Mouse (Mus musculus) intestine, embryonic 14.5 days (tissue): Measurements from ENCODE around the gene Slc39a7. TPM values are rescaled to one million over a fixed set of nuclear protein-coding genes. Genes with fewer than 3 reads are reported as not detected.

Source experiments
- ATAC-seq: fragments of 200-750 bp; cut with Nextera tagmentation; replicated peaks from 2 replicates; pipeline ENCODE4 v1.8.0; 2017; ENCODE audit warnings: low read depth, moderate number of reproducible peaks, moderate TSS enrichment, moderate library complexity; ENCODE audit not compliant: low FRiP score, low TSS enrichment
- DNase-seq: peaks from one replicate; pipeline ENCODE4 v3.0.0-alpha.2; 2018; ENCODE audit warnings: low spot score
- H3K27ac ChIP-seq: fragments of 300-500 bp; sonication (generic); 2 replicates; pipeline ENCODE4 v1.5.1; 2014; ENCODE audit warnings: low read depth, mild to moderate bottlenecking, control low read depth
- H3K27me3 ChIP-seq: fragments of 300-500 bp; sonication (generic); replicated peaks from 2 replicates; pipeline ENCODE4 v1.6.1; 2014; ENCODE audit warnings: low read length, control low read depth; ENCODE audit not compliant: control insufficient read depth, insufficient read depth
- H3K36me3 ChIP-seq: fragments of 300-500 bp; sonication (generic); 2 replicates; pipeline ENCODE4 v1.6.1; 2014; ENCODE audit warnings: low read length, control low read depth; ENCODE audit not compliant: control insufficient read depth, insufficient read depth
- H3K4me1 ChIP-seq: fragments of 300-500 bp; sonication (generic); replicated peaks from 2 replicates; pipeline ENCODE4 v1.6.1; 2014; ENCODE audit warnings: low read length, control low read depth, mixed read lengths; ENCODE audit not compliant: control insufficient read depth, insufficient read depth
- H3K4me2 ChIP-seq: fragments of 300-500 bp; sonication (generic); 2 replicates; pipeline ENCODE4 v1.6.1; 2014; ENCODE audit warnings: low read length
- H3K4me3 ChIP-seq: fragments of 300-500 bp; sonication (generic); 2 replicates; pipeline ENCODE4 v1.5.1; 2014; ENCODE audit warnings: low read depth, low read length, control low read depth, mixed read lengths
- H3K9ac ChIP-seq: fragments of 300-500 bp; sonication (generic); 2 replicates; pipeline ENCODE4 v1.6.1; 2014; ENCODE audit warnings: mild to moderate bottlenecking, low read length
- H3K9me3 ChIP-seq: fragments of 300-500 bp; sonication (generic); 2 replicates; pipeline ENCODE4 v1.6.1; 2016; ENCODE audit warnings: low read length, control low read depth; ENCODE audit not compliant: control insufficient read depth
- WGBS: fragments of 180-500 bp; shearing (Covaris S2); extraction: QIAGEN DNeasy Blood & Tissue Kit; methylation state at CpG from one replicate; pipeline ENCODE4 v1.1.7; 2014; 5-methylcytosine and 5-hydroxymethylcytosine counted together
- polyA plus RNA-seq: library from polyadenylated mRNA; unstranded; fragments of >200 nt; fragmentation: Nextera tagmentation; extraction: Ambion mirVana; gene quantifications from 2 replicates; pipeline ENCODE4 v1.2.1, GENCODE M21; 2014

Slc39a7 gene
- 86.4 and 89.5 TPM in 2 replicates for polyA plus RNA-seq

DNA sequence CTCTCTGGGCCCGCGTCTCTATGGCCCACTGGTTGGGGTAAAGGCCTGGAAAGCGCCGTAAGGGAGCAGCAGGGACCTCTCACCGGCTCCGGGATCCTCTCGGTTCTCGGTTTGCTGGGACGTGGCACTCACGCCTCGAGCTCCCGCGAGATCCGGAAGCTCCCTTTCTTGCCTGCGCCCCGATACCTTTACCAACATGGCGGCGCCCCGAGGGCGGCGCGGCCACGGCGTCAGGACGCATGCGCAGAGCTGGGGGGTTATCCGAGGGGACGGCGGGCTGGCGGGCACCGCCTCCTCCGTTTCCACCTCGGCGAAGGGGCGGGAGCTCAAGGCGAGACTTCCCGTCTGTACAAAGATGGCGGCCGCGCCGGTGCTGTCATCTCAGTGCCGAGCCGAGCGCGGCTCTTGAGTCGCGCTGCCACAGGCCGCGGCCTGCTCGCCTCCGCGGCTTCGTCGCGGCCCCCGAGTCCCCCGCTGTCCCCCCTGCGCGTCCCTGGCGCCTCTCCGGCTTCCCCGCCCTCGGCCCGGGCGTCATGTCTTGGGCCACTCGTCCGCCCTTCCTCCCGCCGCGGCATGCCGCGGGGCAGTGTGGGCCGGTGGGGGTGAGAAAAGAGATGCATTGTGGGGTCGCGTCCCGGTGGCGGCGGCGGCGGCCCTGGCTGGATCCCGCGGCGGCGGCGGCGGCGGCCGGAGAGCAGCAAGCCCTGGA, at the start of gene Slc39a7, which contains the start of gene Rxrb:
Slc39a7 (minus strand) TSS at position 218 of the 709 bp plus-strand sequence.
Rxrb (plus strand) TSS at position 348 of the 709 bp plus-strand sequence.
- H3K36me3 ChIP-seq, result peaks cover 51% of the 10 kb centered on the region
- DNase-seq (peak; percentile 99), ATAC-seq (peak; percentile 77)
- H3K27me3 ChIP-seq, result no peaks in the 10 kb centered on the region
- H3K9me3 ChIP-seq, result no peaks in the 10 kb centered on the region
- H3K9ac ChIP-seq, result peak within 1 kb of the TSS; percentile 93
- H3K4me1 ChIP-seq, result peaks cover 42% of the 10 kb centered on the region
- under 1% methylated on average over 71 of the region's 88 CpGs for WGBS
- peak within 1 kb of the TSS; percentile 93 for H3K27ac ChIP-seq
- peak within 1 kb of the TSS; percentile 82 for H3K4me2 ChIP-seq
- H3K4me3 ChIP-seq, result peak within 1 kb of the TSS; percentile 96

DNA sequence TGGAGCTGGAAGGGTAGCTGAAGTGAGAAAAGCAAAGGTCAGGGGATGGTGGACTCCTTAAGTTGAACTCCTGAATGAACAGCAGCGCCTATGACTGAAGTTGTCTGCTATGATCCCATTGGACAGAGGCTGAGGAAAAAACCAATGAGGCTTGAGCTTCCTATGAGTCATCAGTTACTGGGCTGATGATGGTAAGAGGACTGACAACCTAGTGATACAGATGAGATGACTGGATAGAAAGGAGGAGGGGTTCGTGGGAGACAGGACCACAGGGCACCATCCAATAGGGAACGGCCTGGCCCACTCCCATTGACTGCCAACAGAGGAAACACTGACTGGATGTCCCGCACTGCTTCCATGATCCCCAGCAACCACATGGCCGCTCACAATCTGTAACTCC, 48.1 kb upstream of the Slc39a7 start:
- no peak overlapping the region for H3K27ac ChIP-seq
- ATAC-seq (peak; percentile 74), DNase-seq (peak; percentile 55)
- H3K9ac ChIP-seq, result no peak overlapping the region
- H3K9me3 ChIP-seq, result 0 out of 2 replicates have a peak, but pooled peaks cover 3% of the 10 kb centered on the region
- no peak overlapping the region for H3K4me2 ChIP-seq
- H3K27me3 ChIP-seq, result peaks cover 22% of the 10 kb centered on the region
- no peaks in the 10 kb centered on the region for H3K36me3 ChIP-seq
- no peak overlapping the region for H3K4me3 ChIP-seq
- H3K4me1 ChIP-seq, result no peaks in the 10 kb centered on the region
- WGBS, result 19% methylated on average over 5 of the region's 5 CpGs

DNA sequence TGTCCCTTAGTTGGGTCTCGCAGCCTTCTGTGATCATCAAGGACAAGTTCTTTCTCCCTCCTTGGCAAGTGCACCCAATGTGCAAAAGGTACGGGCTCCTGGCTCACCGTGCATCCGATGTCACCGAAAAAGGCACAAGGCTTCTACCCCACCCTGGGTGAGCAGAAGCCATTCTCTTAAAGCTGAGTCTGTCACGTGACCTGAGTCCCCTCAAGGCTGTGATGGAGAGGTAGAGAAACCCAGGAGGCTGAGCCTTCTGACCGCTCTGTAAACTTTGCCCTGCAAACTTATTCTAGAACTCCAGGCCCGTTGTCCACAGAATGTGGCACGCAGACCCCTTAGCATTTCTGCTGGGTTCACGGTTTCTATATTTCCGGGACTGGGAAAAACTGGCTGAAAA, 47.5 kb upstream of the Slc39a7 start:
- Histone ChIP-seq H3K27ac (no peak overlapping the region), H3K27me3 (peaks cover 22% of the 10 kb centered on the region), H3K4me1 (no peaks in the 10 kb centered on the region), H3K9ac (no peak overlapping the region), H3K36me3 (no peaks in the 10 kb centered on the region), H3K4me3 (no peak overlapping the region), H3K4me2 (no peak overlapping the region), H3K9me3 (0 out of 2 replicates have a peak, but pooled peaks cover 3% of the 10 kb centered on the region)
- 88% methylated on average over 11 of the region's 11 CpGs for WGBS
- no peak for ATAC-seq
- no peak for DNase-seq

DNA sequence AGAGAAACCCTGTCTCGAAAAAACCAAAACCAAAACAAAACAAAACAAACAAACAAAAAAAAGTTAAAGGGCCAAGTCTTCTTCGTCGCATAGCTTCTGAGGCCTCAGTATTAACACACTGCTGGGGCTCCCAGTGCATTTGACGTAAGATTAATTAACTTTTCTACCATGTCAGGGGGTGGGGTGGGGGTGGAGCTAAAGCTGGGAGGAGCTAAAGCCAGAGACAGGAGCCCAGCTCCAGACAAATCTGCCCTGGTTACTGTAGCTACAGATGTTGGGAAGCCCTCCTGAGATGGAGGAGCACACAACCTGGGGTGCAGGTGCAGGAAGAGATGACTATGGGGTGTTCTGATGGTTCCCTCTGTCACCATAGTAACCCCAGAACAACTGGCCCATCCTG, 46.7 kb upstream of the Slc39a7 start:
- Histone ChIP-seq H3K9ac (no peak overlapping the region), H3K4me3 (no peak overlapping the region), H3K9me3 (0 out of 2 replicates have a peak, but pooled peaks cover 3% of the 10 kb centered on the region), H3K27ac (no peak overlapping the region), H3K4me2 (no peak overlapping the region), H3K4me1 (no peaks in the 10 kb centered on the region), H3K36me3 (no peaks in the 10 kb centered on the region), H3K27me3 (peaks cover 22% of the 10 kb centered on the region)
- WGBS, result 69% methylated on average over 4 of the region's 4 CpGs
- ATAC-seq, result no peak
- DNase-seq, result no peak

DNA sequence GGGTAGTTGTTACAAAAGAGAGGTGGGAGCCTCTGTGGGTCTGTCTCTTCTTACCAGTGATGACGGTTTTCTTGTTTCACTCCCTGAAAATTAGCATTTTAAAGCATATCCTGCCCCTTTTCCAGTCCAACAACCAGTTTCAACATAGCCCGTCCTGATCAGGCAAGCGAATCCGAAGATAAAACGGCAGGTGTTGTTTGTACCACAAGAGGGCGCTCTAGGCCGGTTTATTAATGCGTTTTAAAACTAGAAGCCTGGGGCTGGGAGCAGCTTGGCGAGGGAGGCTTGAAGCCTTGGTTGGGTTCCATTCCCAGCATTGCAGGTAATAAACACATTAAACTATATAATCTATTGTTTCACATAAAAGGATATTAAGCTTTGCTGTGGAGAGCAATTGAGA, 46.1 kb upstream of the Slc39a7 start:
- no peaks in the 10 kb centered on the region for H3K36me3 ChIP-seq
- no peaks in the 10 kb centered on the region for H3K4me1 ChIP-seq
- H3K4me2 ChIP-seq, result no peak overlapping the region
- H3K27ac ChIP-seq, result no peak overlapping the region
- no peak for ATAC-seq
- WGBS, result 1% methylated on average over 9 of the region's 9 CpGs
- no peak overlapping the region for H3K4me3 ChIP-seq
- DNase-seq, result peak; percentile 90
- H3K27me3 ChIP-seq, result peaks cover 22% of the 10 kb centered on the region
- H3K9ac ChIP-seq, result no peak overlapping the region
- 0 out of 2 replicates have a peak, but pooled peaks cover 3% of the 10 kb centered on the region for H3K9me3 ChIP-seq

DNA sequence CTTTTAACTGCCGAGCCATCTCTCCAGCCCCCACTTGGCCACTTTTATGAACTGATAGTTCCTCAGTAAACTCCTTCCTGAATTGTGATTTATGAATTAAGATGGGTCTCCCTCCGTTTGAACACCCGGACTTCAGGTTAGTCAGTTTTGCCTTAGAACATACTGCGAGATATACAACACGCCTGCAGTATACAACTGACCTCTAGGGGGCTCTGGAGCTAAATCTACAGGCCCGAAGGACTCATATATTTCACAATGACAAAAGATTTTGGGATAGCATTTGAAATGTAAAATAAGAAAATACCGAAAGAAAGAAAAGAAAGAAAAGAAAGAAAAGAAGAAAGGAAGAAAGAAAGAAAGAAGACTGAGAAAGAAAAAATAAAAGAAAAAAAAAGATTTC, 43.8 kb upstream of the Slc39a7 start:
- DNase-seq (peak; percentile 82), ATAC-seq (no peak)
- Histone ChIP-seq H3K36me3 (no peaks in the 10 kb centered on the region), H3K9me3 (no peaks in the 10 kb centered on the region), H3K9ac (no peak overlapping the region), H3K27me3 (peaks cover 22% of the 10 kb centered on the region), H3K4me2 (no peak overlapping the region), H3K4me1 (no peaks in the 10 kb centered on the region), H3K4me3 (no peak overlapping the region), H3K27ac (no peak overlapping the region)
- WGBS, result 47% methylated on average over 7 of the region's 7 CpGs

DNA sequence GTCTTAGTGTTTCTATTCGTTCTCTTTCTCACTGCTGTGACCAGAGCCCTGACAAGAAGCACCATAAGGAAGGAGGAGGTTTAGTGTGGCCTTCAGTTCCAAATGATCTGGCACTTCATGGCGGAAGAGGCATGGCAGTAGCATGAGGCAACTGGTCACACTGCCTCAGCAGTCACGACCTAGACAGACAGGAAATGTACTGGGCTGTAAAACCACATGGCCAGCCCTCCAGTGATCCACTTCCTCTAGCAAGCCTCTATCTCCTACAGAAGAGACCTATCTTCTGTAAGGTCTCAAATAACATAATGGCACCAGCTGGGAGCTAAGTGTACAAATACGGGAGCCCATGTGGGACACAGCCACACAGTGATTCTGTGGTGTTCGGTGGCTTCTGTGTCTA, 40.6 kb upstream of the Slc39a7 start:
- 73% methylated on average over 5 of the region's 5 CpGs for WGBS
- no peak for ATAC-seq

DNA sequence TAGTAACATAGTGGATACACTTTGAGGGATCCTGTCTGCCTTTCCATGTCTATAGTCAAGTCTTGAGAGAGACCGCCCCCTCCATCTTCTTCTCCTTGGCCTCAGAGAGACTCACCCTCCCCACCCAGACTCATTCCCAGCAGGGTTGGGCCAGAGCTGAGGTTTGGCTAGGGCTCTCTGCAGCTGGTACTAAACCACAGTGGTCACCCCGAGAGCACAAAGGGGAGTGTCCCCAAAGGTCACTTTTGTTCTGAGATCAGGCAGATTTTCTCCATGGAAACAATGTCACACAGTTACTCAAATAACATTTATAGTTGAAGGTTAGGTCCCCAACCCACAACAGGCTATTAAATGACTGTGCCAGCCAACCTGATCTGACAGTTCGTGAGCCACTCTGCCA, 37.4 kb upstream of the Slc39a7 start:
- Histone ChIP-seq H3K27ac (no peak overlapping the region), H3K4me1 (no peaks in the 10 kb centered on the region), H3K36me3 (no peaks in the 10 kb centered on the region), H3K4me2 (no peak overlapping the region), H3K9ac (no peak overlapping the region), H3K27me3 (no peaks in the 10 kb centered on the region), H3K9me3 (no peaks in the 10 kb centered on the region), H3K4me3 (no peak overlapping the region)
- 44% methylated on average over 3 of the region's 3 CpGs for WGBS
- DNase-seq (no peak), ATAC-seq (no peak)

More for the DNA sequence above, 40.6 kb upstream of the Slc39a7 start:
- Histone ChIP-seq H3K4me3 (no peak overlapping the region), H3K27me3 (peaks cover 17% of the 10 kb centered on the region), H3K36me3 (no peaks in the 10 kb centered on the region), H3K9ac (no peak overlapping the region), H3K4me1 (no peaks in the 10 kb centered on the region), H3K27ac (no peak overlapping the region), H3K9me3 (no peaks in the 10 kb centered on the region), H3K4me2 (no peak overlapping the region)
- DNase-seq, result no peak

DNA sequence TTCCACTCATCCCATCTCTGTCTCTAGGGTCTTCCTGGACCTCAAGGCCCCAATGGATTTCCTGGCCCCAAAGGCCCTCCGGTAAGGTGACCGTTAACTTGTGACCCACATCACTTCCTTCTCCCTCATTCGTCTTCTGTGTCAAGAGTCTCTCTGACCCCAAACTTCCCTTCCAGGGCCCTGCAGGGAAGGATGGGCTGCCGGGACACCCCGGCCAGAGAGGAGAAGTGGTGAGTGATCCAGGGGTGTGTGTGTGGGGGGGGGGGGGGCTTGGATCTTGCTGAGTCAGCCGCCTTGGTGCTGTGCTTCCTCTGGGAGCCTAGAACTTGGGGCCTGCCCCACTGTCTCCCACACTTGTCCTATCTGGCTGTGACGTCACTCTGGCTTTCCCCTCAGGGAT, 25.7 kb upstream of the Slc39a7 start:
- WGBS, result 52% methylated on average over 7 of the region's 7 CpGs
- Histone ChIP-seq H3K9me3 (no peaks in the 10 kb centered on the region), H3K27ac (no peak overlapping the region), H3K9ac (no peak overlapping the region), H3K4me1 (no peaks in the 10 kb centered on the region), H3K4me2 (no peak overlapping the region), H3K27me3 (no peaks in the 10 kb centered on the region), H3K4me3 (no peak overlapping the region), H3K36me3 (no peaks in the 10 kb centered on the region)
- ATAC-seq (no peak), DNase-seq (no peak)
